Mouse (Mus musculus) midbrain, embryonic 10.5 days (tissue): ENCODE measurements around the gene Fam122a. TPM values are rescaled to one million over a fixed set of nuclear protein-coding genes. Genes with fewer than 3 reads are reported as not detected.

Source experiments
- DNase-seq: peaks from one replicate; pipeline ENCODE4 v3.0.0-alpha.2; 2017; ENCODE audit warnings: low spot score
- H3K27ac ChIP-seq: fragments of 300-500 bp; sonication (generic); replicated peaks from 2 replicates; pipeline ENCODE4 v1.5.1; 2016; ENCODE audit warnings: mild to moderate bottlenecking
- H3K27me3 ChIP-seq: fragments of 300-500 bp; sonication (generic); 2 replicates; pipeline ENCODE4 v1.6.1; 2016; ENCODE audit warnings: low read depth, mild to moderate bottlenecking; ENCODE audit not compliant: poor library complexity, severe bottlenecking
- H3K36me3 ChIP-seq: fragments of 300-500 bp; sonication (generic); 2 replicates; pipeline ENCODE4 v1.6.1; 2016; ENCODE audit warnings: mild to moderate bottlenecking, moderate library complexity
- H3K4me1 ChIP-seq: fragments of 300-500 bp; sonication (generic); 2 replicates; pipeline ENCODE4 v1.6.1; 2016
- H3K4me3 ChIP-seq: fragments of 300-500 bp; sonication (generic); 2 replicates; pipeline ENCODE4 v1.5.1; 2016; ENCODE audit warnings: mild to moderate bottlenecking, moderate library complexity
- H3K9me3 ChIP-seq: fragments of 300-500 bp; sonication (generic); replicated peaks from 2 replicates; pipeline ENCODE4 v1.6.1; 2016; ENCODE audit warnings: mild to moderate bottlenecking
- WGBS: fragments of 180-500 bp; shearing (Covaris S2); methylation state at CpG from one replicate; pipeline ENCODE4 v1.1.7; 2016; 5-methylcytosine and 5-hydroxymethylcytosine counted together
- polyA plus RNA-seq: library from polyadenylated mRNA; unstranded; fragments of >200 nt; fragmentation: Nextera tagmentation; extraction: Ambion mirVana; gene quantifications from 2 replicates; pipeline ENCODE4 v1.2.1, GENCODE M21; 2016

The Fam122a gene
- polyA plus RNA-seq, 1 experiment from 2014 or later, result 48.6 TPM

GRCm38 (mm10) chr19:24509391-24509790 lies 32.2 kb upstream of the Fam122a start:
- no peaks in the 10 kb centered on the region for H3K27me3 ChIP-seq
- 92% methylated on average over 6 of the region's 6 CpGs for WGBS
- no peak overlapping the region for H3K27ac ChIP-seq
- no peaks in the 10 kb centered on the region for H3K36me3 ChIP-seq
- H3K9me3 ChIP-seq, result no peaks in the 10 kb centered on the region
- H3K4me3 ChIP-seq, result no peak overlapping the region
- peaks cover 21% of the 10 kb centered on the region for H3K4me1 ChIP-seq
- DNase-seq, result no peak

DNA sequence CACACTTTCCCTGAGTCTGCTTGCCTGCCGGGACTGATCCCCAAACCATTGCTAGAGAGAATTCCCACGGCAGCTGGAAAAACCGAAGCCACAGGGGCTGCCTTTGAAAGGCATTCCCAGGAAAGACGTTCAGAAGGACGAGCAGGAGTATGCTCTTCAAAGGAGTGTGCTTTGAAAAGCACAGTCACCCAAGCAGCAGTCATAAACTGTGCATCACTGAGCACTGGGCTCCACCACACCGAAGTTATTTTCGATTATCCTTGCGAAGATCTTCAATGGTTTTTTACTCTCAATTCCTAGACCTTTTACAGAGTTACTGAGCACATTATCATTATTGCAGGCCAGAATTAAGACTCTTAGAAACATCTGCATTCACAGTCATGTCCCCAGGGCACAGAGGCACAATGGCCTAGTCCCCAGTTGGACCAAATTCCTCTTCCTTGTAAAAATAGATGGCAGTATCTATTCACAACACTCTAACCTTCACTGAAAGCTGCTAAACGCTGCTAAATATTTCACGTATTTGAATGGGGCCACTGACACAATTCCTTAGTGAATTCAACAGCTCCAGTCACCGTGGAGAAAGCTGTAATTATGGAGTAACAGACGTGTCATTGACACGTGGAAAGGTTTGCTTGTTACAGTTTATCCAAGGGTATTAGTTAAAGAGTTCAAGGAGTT lies 31.1 kb upstream of the Fam122a start:
- DNase-seq, result no peak
- peaks cover 21% of the 10 kb centered on the region for H3K4me1 ChIP-seq
- no peak overlapping the region for H3K4me3 ChIP-seq
- H3K9me3 ChIP-seq, result no peaks in the 10 kb centered on the region
- H3K27me3 ChIP-seq, result no peaks in the 10 kb centered on the region
- peak overlapping the region; percentile 59; the same call in 1 of the 2 replicates for H3K27ac ChIP-seq
- 53% methylated on average over 13 of the region's 13 CpGs for WGBS
- no peaks in the 10 kb centered on the region for H3K36me3 ChIP-seq

- no peaks in the 10 kb centered on the region for H3K27me3 ChIP-seq
- no peak overlapping the region for H3K27ac ChIP-seq
- H3K4me1 ChIP-seq, result peaks cover 20% of the 10 kb centered on the region
- no peak for DNase-seq
- no peak overlapping the region for H3K4me3 ChIP-seq
- H3K9me3 ChIP-seq, result no peaks in the 10 kb centered on the region
- 87% methylated on average over 10 of the region's 10 CpGs for WGBS
- no peaks in the 10 kb centered on the region for H3K36me3 ChIP-seq
These were observed 25.7 kb upstream of the Fam122a start for GRCm38 (mm10) chr19:24502736-24503421.

GRCm38 (mm10) chr19:24501525-24501924 lies 24.4 kb upstream of the Fam122a start:
- Histone ChIP-seq H3K27ac (no peak overlapping the region), H3K4me1 (peaks cover 15% of the 10 kb centered on the region), H3K36me3 (no peaks in the 10 kb centered on the region), H3K9me3 (no peaks in the 10 kb centered on the region), H3K27me3 (no peaks in the 10 kb centered on the region), H3K4me3 (no peak overlapping the region)
- peak; percentile 26 for DNase-seq

- Histone ChIP-seq H3K27ac (no peak overlapping the region), H3K4me1 (peaks cover 11% of the 10 kb centered on the region), H3K9me3 (no peaks in the 10 kb centered on the region), H3K4me3 (no peak overlapping the region), H3K36me3 (no peaks in the 10 kb centered on the region), H3K27me3 (no peaks in the 10 kb centered on the region)
- no peak for DNase-seq
- 79% methylated on average over 5 of the region's 5 CpGs for WGBS
These were observed 23.3 kb upstream of the Fam122a start for GRCm38 (mm10) chr19:24500431-24500830.

- peaks cover 11% of the 10 kb centered on the region for H3K4me1 ChIP-seq
- H3K27ac ChIP-seq, result no peak overlapping the region
- no peaks in the 10 kb centered on the region for H3K9me3 ChIP-seq
- DNase-seq, result no peak
- H3K4me3 ChIP-seq, result no peak overlapping the region
- no peaks in the 10 kb centered on the region for H3K36me3 ChIP-seq
- no peaks in the 10 kb centered on the region for H3K27me3 ChIP-seq
- 77% methylated on average over 3 of the region's 3 CpGs for WGBS
These were observed 22.1 kb upstream of the Fam122a start for GRCm38 (mm10) chr19:24499291-24499690.

DNA sequence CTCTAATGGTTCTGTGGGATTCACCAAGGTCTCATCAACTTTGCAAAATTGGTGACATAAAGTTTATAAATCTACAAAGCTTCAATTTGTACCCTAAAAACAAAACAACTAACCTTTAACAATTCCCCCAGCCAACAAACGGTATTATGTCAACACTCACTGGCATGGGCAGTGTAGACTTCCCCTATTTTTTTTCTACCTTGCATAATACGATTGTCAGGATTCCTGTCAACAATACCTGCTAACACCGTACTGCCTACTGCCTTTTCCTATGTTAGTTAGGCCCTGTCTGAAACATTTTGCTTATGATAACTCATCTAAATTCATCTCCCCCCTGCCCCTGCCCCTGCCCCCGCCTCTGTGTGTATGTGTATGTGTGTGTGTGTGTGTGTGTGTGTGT lies 16.7 kb upstream of the Fam122a start:
- Histone ChIP-seq H3K9me3 (no peaks in the 10 kb centered on the region), H3K27ac (no peak overlapping the region), H3K4me1 (peaks cover 11% of the 10 kb centered on the region), H3K4me3 (no peak overlapping the region), H3K27me3 (no peaks in the 10 kb centered on the region), H3K36me3 (no peaks in the 10 kb centered on the region)
- no peak for DNase-seq
- WGBS, result 87% methylated on average over 4 of the region's 4 CpGs

DNA sequence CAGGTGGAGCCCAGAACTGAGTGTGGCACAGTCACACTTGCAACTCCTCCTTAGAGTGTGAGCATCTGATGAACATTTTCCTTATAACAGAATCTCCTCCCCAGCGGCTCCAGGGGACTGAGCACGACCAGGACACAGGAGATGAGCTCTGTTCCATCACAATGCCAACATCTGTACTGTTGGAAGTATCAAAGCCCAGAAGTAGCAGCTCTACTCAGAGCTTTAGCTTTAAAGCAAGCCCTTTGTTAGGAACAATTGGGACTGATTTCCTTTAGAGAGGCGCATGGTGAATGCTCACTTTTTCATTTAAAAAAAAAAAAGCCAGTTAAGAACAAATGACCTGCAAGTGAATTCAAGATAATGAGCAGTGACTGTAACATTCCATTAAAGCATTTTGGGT lies 14.7 kb upstream of the Fam122a start:
- WGBS, result 20% methylated on average over 3 of the region's 3 CpGs
- no peak for DNase-seq
- H3K27ac ChIP-seq, result no peak overlapping the region

GRCm38 (mm10) chr19:24490275-24490674 lies 13.1 kb upstream of the Fam122a start:
- Histone ChIP-seq H3K27ac (no peak overlapping the region), H3K36me3 (no peaks in the 10 kb centered on the region), H3K4me3 (no peak overlapping the region), H3K9me3 (no peaks in the 10 kb centered on the region), H3K27me3 (no peaks in the 10 kb centered on the region; the same call in 1 of the 2 replicates), H3K4me1 (peaks cover 21% of the 10 kb centered on the region)
- DNase-seq, result no peak
- WGBS, result 71% methylated on average over 5 of the region's 5 CpGs

More for the DNA sequence above, 14.7 kb upstream of the Fam122a start:
- Histone ChIP-seq H3K27me3 (no peaks in the 10 kb centered on the region), H3K36me3 (no peaks in the 10 kb centered on the region), H3K9me3 (no peaks in the 10 kb centered on the region), H3K4me1 (peaks cover 13% of the 10 kb centered on the region), H3K4me3 (no peak overlapping the region)

DNA sequence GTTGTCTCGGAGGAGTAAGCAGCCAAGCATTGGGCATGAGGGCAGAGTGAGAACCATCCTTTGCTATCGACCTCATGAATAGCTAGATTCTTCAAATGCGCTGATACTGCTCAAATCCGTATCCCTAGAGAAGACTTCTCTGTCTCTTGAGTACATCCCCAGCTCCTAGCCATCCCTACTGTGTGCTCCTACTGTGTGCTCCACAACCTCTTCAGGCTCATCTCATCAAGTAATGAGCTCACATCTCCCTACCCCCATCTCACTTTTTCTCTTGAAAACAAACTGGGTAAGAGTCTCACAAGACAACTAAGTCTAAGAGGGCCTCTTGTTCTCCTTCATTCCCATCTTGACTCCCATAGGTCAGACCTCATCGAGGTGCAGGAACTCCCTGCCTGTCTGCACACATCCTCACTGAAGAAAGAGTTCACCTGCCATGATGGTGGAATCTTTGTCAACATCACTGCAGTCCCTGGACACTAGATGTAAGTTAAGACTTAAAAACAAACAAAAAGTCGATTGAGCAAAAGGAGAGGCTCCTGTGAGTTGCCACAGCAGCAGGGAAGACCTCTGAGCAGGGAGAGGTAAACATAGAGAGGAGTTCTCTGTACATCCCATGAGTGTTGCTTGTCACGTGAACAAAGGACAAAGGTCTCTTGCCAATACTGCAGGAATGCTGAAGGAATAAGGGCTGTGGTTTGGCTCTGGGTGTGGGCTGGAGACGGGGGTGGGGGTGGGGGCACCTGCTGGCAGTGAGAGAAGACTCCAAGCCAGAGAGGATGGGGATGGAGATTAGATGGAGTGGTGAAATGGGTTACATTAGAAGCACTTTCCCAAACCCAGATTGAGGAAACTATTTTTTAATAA lies 9.5 kb upstream of the Fam122a start:
- Histone ChIP-seq H3K36me3 (no peaks in the 10 kb centered on the region), H3K27ac (no peak overlapping the region), H3K4me3 (no peak overlapping the region), H3K9me3 (no peaks in the 10 kb centered on the region), H3K4me1 (peaks cover 42% of the 10 kb centered on the region), H3K27me3 (peaks cover 10% of the 10 kb centered on the region; the same call in 1 of the 2 replicates)
- WGBS, result 76% methylated on average over 8 of the region's 8 CpGs
- DNase-seq, result no peak

DNA sequence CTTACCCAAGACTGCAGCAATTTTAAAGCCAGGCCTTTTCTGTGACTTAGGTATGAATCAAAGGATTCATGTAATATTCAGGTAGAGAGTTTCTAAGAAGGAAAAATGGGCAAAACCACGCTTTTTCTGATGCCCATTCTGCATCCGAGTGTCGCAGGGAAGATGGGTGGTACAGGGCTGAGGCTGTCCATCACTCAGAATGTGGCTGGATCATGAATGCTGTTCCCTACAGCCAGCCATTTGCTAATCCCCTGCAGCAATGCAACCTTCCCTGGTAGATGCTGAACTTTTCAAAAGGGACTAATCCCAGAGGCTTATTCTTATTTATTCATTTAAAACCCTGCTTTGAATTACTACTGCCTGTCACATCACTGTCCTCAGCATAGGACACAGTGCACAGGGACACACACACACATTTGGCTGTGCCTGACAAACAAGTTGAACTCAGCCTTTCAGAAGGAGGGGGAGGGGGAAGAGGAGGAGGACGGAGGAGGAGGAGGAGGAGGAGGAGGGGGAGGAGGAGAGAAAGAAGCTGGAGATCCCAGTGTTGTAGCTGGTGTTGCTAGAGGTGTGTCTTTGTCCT lies 7.5 kb upstream of the Fam122a start:
- DNase-seq, result peak; percentile 48
- Histone ChIP-seq H3K36me3 (no peaks in the 10 kb centered on the region), H3K27me3 (peaks cover 10% of the 10 kb centered on the region; the same call in 1 of the 2 replicates), H3K9me3 (no peaks in the 10 kb centered on the region), H3K27ac (peak overlapping the region; percentile 50), H3K4me3 (no peak overlapping the region), H3K4me1 (peaks cover 37% of the 10 kb centered on the region)
- WGBS, result 24% methylated on average over 4 of the region's 4 CpGs

DNA sequence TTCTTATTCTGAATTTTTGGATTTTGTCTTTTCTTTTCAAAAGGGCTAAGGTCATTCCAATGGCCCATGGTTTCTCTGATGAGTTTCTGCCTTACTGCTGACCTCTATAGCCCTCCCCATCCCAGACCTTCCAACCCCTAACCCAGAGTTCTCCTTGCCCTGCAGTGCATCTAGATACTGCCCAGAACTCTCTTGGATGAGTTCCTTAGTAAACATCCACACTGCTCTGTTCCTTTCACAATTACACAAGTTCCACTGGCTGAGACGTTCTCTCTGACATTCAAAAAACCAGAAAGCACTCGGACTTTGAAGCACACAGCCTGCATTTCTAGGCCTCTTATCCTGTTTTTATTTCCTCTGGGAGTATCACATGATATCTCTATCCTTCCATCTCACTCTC lies 3.8 kb upstream of the Fam122a start:
- WGBS, result 67% methylated on average over 2 of the region's 2 CpGs
- Histone ChIP-seq H3K4me1 (peaks cover 48% of the 10 kb centered on the region), H3K27me3 (peaks cover 10% of the 10 kb centered on the region; the same call in 1 of the 2 replicates), H3K27ac (no peak overlapping the region), H3K4me3 (no peak overlapping the region), H3K36me3 (no peaks in the 10 kb centered on the region), H3K9me3 (no peaks in the 10 kb centered on the region)
- no peak for DNase-seq
